In the genomic region with DNA sequence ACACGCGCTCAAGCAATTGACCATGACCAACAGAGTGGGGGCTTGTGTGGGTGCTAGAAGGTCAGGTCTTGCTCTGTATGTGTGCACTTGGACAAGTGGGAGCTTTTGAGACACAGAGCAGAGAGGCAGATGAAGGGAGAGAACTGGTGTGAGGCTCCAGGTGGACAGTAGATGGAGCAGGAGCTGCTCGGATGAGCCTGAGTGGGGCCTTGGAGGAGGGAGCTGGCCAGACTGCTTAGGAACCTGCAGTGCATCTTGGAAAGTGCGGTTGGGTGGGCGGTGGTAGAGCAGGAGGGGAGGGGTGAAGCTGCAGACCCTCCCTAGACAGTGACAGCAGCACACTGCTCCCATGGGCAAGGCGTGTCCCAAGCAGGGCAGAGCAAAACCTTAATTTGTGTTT, we compare ENCODE assay signal across 17 mouse cellular contexts. TPM values are rescaled to one million over a fixed set of nuclear protein-coding genes. Genes with fewer than 3 reads are reported as not detected.
DNase-seq lines count a peak whose midpoint lies in the region; ATAC-seq and TF ChIP-seq lines count a peak whose summit lies in the region.
"Had no signal": no experiment of that assay in that cellular context is flagged by ENCODE, and none has a peak within 500 bp of the region (broad histone marks: within the 10 kb centered on the region; RNA-seq: fewer than 3 reads in every experiment).

No protein-coding gene starts in this region.

- 65% methylated on average over 6 of the region's 6 CpGs for WGBS in embryonic facial prominence, embryonic 12.5 days
- 74% methylated on average over 6 of the region's 6 CpGs for WGBS in embryonic facial prominence, embryonic 10.5 days
- 71% methylated on average over 6 of the region's 6 CpGs for WGBS in midbrain, embryonic 13.5 days

- H3K9ac ChIP-seq in embryonic facial prominence, embryonic 12.5 days, result no peak overlapping the region
- no peak overlapping the region for H3K9ac ChIP-seq in midbrain, embryonic 13.5 days (replicated peaks)
- H3K9ac ChIP-seq: intestine, embryonic 15.5 days; liver, embryonic 14.5 days; neural tube, embryonic 13.5 days had no signal

- no peak overlapping the region for H3K4me2 ChIP-seq in embryonic facial prominence, embryonic 12.5 days (replicated peaks)
- no peak overlapping the region for H3K4me2 ChIP-seq in midbrain, embryonic 13.5 days (replicated peaks)
- H3K4me2 ChIP-seq: intestine, embryonic 15.5 days; neural tube, embryonic 13.5 days had no signal

- ATAC-seq in embryonic facial prominence, embryonic 12.5 days (ENCODE audit: insufficient number of reproducible peaks, insufficient read depth, low FRiP score, low TSS enrichment), result 0 out of 2 replicates have a peak, but pooled peaks have one; percentile 28
- ATAC-seq in midbrain, embryonic 13.5 days, result 0 out of 2 replicates have a peak, but pooled peaks have one; percentile 27
- ATAC-seq: intestine, embryonic 15.5 days had no signal

- H3K27ac ChIP-seq in embryonic facial prominence, embryonic 12.5 days, result no peak overlapping the region
- H3K27ac ChIP-seq in embryonic facial prominence, embryonic 10.5 days (replicated peaks), result no peak overlapping the region
- no peak overlapping the region for H3K27ac ChIP-seq in layer of hippocampus, adult 2 months
- H3K27ac ChIP-seq in midbrain, embryonic 13.5 days, result no peak overlapping the region
- H3K27ac ChIP-seq: intestine, embryonic 15.5 days; liver, embryonic 14.5 days; macrophage; neural tube, embryonic 13.5 days had no signal

- H3K4me1 ChIP-seq in embryonic facial prominence, embryonic 12.5 days, result no peaks in the 10 kb centered on the region
- H3K4me1 ChIP-seq in embryonic facial prominence, embryonic 10.5 days, result no peaks in the 10 kb centered on the region
- H3K4me1 ChIP-seq in midbrain, embryonic 13.5 days (replicated peaks), result no peaks in the 10 kb centered on the region
- H3K4me1 ChIP-seq: neural tube, embryonic 13.5 days had no signal

- H3K9me3 ChIP-seq in embryonic facial prominence, embryonic 12.5 days, result no peaks in the 10 kb centered on the region
- no peaks in the 10 kb centered on the region for H3K9me3 ChIP-seq in embryonic facial prominence, embryonic 10.5 days
- no peaks in the 10 kb centered on the region for H3K9me3 ChIP-seq in midbrain, embryonic 13.5 days
- H3K9me3 ChIP-seq: intestine, embryonic 15.5 days; neural tube, embryonic 13.5 days had no signal

- no peak for DNase-seq in embryonic facial prominence, embryonic 10.5 days (ENCODE audit: low spot score)
- DNase-seq in layer of hippocampus, adult 2 months (ENCODE audit: low spot score in 2 of 2), result no peak
- no peak for DNase-seq in layer of hippocampus, adult 8-10 months (ENCODE audit: low spot score in 2 of 2)
- DNase-seq in ES-CJ7 (ENCODE audit: low read depth, low spot score), result peak; percentile 36
- no peak for DNase-seq in spleen, postnatal 10 days (ENCODE audit: low spot score in 2 of 2)
- DNase-seq in heart, postnatal 14 days, result no peak
- DNase-seq: adrenal gland, postnatal 25 days; cerebellum, postnatal 25 days; gastrocnemius, postnatal 14 days; thymus, adult 2 months had no signal

- H3K36me3 ChIP-seq in embryonic facial prominence, embryonic 12.5 days, result peaks cover 26% of the 10 kb centered on the region
- H3K36me3 ChIP-seq in embryonic facial prominence, embryonic 10.5 days (replicated peaks), result peaks cover 39% of the 10 kb centered on the region
- H3K36me3 ChIP-seq in midbrain, embryonic 13.5 days, result peaks cover 57% of the 10 kb centered on the region

- H3K4me3 ChIP-seq in embryonic facial prominence, embryonic 12.5 days, result no peak overlapping the region
- no peak overlapping the region for H3K4me3 ChIP-seq in embryonic facial prominence, embryonic 10.5 days
- no peak overlapping the region for H3K4me3 ChIP-seq in layer of hippocampus, adult 2 months
- no peak overlapping the region for H3K4me3 ChIP-seq in midbrain, embryonic 13.5 days (replicated peaks)
- H3K4me3 ChIP-seq: erythroblast, embryonic 14.5 days; intestine, embryonic 15.5 days; neural tube, embryonic 13.5 days had no signal

- intact Hi-C loops in heart, postnatal 14 days (cut with DNase I), result no loop called here

- peak; percentile 60 for TF ChIP-seq CTCF in layer of hippocampus, adult 2 months (conservative IDR thresholded peaks at IDR 0.05)

- H3K27me3 ChIP-seq in embryonic facial prominence, embryonic 12.5 days, result no peaks in the 10 kb centered on the region
- no peaks in the 10 kb centered on the region for H3K27me3 ChIP-seq in embryonic facial prominence, embryonic 10.5 days (replicated peaks; ENCODE audit: low read depth, poor library complexity, severe bottlenecking)
- H3K27me3 ChIP-seq in midbrain, embryonic 13.5 days, result no peaks in the 10 kb centered on the region
- H3K27me3 ChIP-seq: intestine, embryonic 15.5 days; neural tube, embryonic 13.5 days had no signal

RNA-seq across cellular contexts. Expression of a gene that starts 29.2 kb away (rescaled TPM):
- polyA plus RNA-seq in embryonic facial prominence, embryonic 12.5 days (2016; fragmentation: Nextera tagmentation; extraction: Ambion mirVana), result 16.3 and 17.3 TPM in 2 replicates
- 11.2 and 12.7 TPM in 2 replicates for polyA plus RNA-seq in embryonic facial prominence, embryonic 10.5 days (2016; fragmentation: Nextera tagmentation; extraction: Ambion mirVana)
- total RNA-seq in layer of hippocampus, adult 2 months (2021), result 10 to 100 TPM; 30.1 to 32.4 TPM
- total RNA-seq in layer of hippocampus, adult 8-10 months (2022), result 10 to 100 TPM; 31.7 to 38.1 (median 34.2) TPM
- 11.4 and 12.2 TPM in 2 replicates for polyA plus RNA-seq in midbrain, embryonic 13.5 days (2015; fragmentation: Nextera tagmentation; extraction: Ambion mirVana)
- total RNA-seq in heart, postnatal 14 days (2021), result 10 to 100 TPM; 14.3 to 15.9 TPM
